Mouse (Mus musculus) lung, adult 2 months (tissue): ENCODE results near the gene Ppt1. TPM values are rescaled to one million over a fixed set of nuclear protein-coding genes. Genes with fewer than 3 reads are reported as not detected.

ENCODE experiments used
- DNase-seq: peaks from one replicate; pipeline ENCODE4 v3.0.0; 2022
- H3K4me1 ChIP-seq: fragments of 200-500 bp; 2 replicates; pipeline ENCODE4 v1.6.1; 2011; ENCODE audit warnings: low read length; ENCODE audit not compliant: control insufficient read depth, insufficient read depth
- H3K4me3 ChIP-seq: fragments of 200-500 bp; replicated peaks from 2 replicates; pipeline ENCODE3; 2011; ENCODE audit warnings: low read depth, mild to moderate bottlenecking, control low read depth, low read length; ENCODE audit errors: extremely low read depth
- CTCF ChIP-seq: fragments of 200-500 bp; IDR thresholded peaks from 2 replicates; pipeline ENCODE4 v1.5.1; 2011; ENCODE audit warnings: mild to moderate bottlenecking, low read length, control low read depth; ENCODE audit not compliant: insufficient read depth
- POLR2A ChIP-seq: fragments of 200-500 bp; IDR thresholded peaks from 2 replicates; pipeline ENCODE4 v1.6.1; 2011; ENCODE audit warnings: low read depth, mild to moderate bottlenecking, control low read depth, low read length, borderline replicate concordance; ENCODE audit errors: extremely low read depth
- WGBS: fragments of 180-500 bp; shearing (Covaris S2); methylation state at CpG from one replicate; pipeline ENCODE4 v1.1.7; 2018; 5-methylcytosine and 5-hydroxymethylcytosine counted together
- polyA plus RNA-seq: library from polyadenylated mRNA; depleted of rRNA; stranded (reverse); fragments of >200 nt; gene quantifications from 2 replicates; pipeline ENCODE4 v1.2.3, GENCODE M21; 2012

The Ppt1 gene
- polyA plus RNA-seq, 1 experiment = 43.6 TPM

GRCm38 (mm10) chr4:122831888-122832287 is 4.2 kb upstream of the Ppt1 start:
- WGBS = 79% methylated on average over 1 of the region's 1 CpGs
- Histone ChIP-seq H3K4me3 (no peak overlapping the region), H3K4me1 (peaks cover 6% of the 10 kb centered on the region; the same call in 1 of the 2 replicates)
- no peak for TF ChIP-seq POLR2A
- no peak for TF ChIP-seq CTCF
- DNase-seq = no peak

GRCm38 (mm10) chr4:122836403-122836775 is 347 bp downstream of the Ppt1 start:
- peak overlapping the region; percentile 88 for H3K4me3 ChIP-seq
- no peak for TF ChIP-seq POLR2A
- TF ChIP-seq CTCF = no peak
- 0% methylated on average over 7 of the region's 7 CpGs for WGBS
- DNase-seq = no peak
- H3K4me1 ChIP-seq = peaks cover 6% of the 10 kb centered on the region; the same call in 1 of the 2 replicates

- 72% methylated on average over 6 of the region's 6 CpGs for WGBS
- H3K4me1 ChIP-seq = peaks cover 6% of the 10 kb centered on the region; the same call in 1 of the 2 replicates
- DNase-seq = no peak
- no peak for TF ChIP-seq CTCF
- no peak for TF ChIP-seq POLR2A
- no peak overlapping the region for H3K4me3 ChIP-seq
Observed at GRCm38 (mm10) chr4:122837180-122837730, 1.2 kb downstream of the Ppt1 start.

GRCm38 (mm10) chr4:122837994-122838393 is 2.0 kb downstream of the Ppt1 start:
- WGBS = 80% methylated on average over 2 of the region's 2 CpGs
- no peak for DNase-seq
- Histone ChIP-seq H3K4me3 (no peak overlapping the region), H3K4me1 (peaks cover 6% of the 10 kb centered on the region; the same call in 1 of the 2 replicates)
- no peak for TF ChIP-seq POLR2A

GRCm38 (mm10) chr4:122838416-122838815 is 2.4 kb downstream of the Ppt1 start:
- TF ChIP-seq CTCF (no peak), POLR2A (no peak)
- no peak for DNase-seq
- H3K4me3 ChIP-seq = no peak overlapping the region
- WGBS = 21% methylated on average over 1 of the region's 1 CpGs
- peaks cover 6% of the 10 kb centered on the region; the same call in 1 of the 2 replicates for H3K4me1 ChIP-seq

- H3K4me3 ChIP-seq = no peak overlapping the region
- no peak for DNase-seq
- 43% methylated on average over 13 of the region's 13 CpGs for whole genome bisulfite sequencing
- no peaks in the 10 kb centered on the region for H3K4me1 ChIP-seq
- no peak for TF ChIP-seq POLR2A
- TF ChIP-seq CTCF = no peak
Observed at GRCm38 (mm10) chr4:122848150-122848621, 12.1 kb downstream of the Ppt1 start.

- DNase-seq = no peak
- Histone ChIP-seq H3K4me1 (no peaks in the 10 kb centered on the region), H3K4me3 (no peak overlapping the region)
- no peak for TF ChIP-seq CTCF
- no peak for TF ChIP-seq POLR2A
Observed at GRCm38 (mm10) chr4:122851535-122851934, 15.5 kb downstream of the Ppt1 start.

- 43% methylated on average over 2 of the region's 2 CpGs for WGBS
- no peak for TF ChIP-seq CTCF
- TF ChIP-seq POLR2A = no peak
- no peak overlapping the region for H3K4me3 ChIP-seq
- H3K4me1 ChIP-seq = no peaks in the 10 kb centered on the region
- no peak for DNase-seq
Observed at GRCm38 (mm10) chr4:122853691-122854090, 17.6 kb downstream of the Ppt1 start.

GRCm38 (mm10) chr4:122854770-122855169 is 18.7 kb downstream of the Ppt1 start:
- no peak for DNase-seq
- TF ChIP-seq CTCF (no peak), POLR2A (no peak)
- 77% methylated on average over 4 of the region's 4 CpGs for WGBS
- Histone ChIP-seq H3K4me1 (no peaks in the 10 kb centered on the region), H3K4me3 (no peak overlapping the region)

- no peaks in the 10 kb centered on the region for H3K4me1 ChIP-seq
- H3K4me3 ChIP-seq = no peak overlapping the region
- 33% methylated on average over 2 of the region's 2 CpGs for WGBS
- TF ChIP-seq POLR2A = no peak
- no peak for TF ChIP-seq CTCF
- no peak for DNase-seq
Observed at GRCm38 (mm10) chr4:122857909-122858308, 21.9 kb downstream of the Ppt1 start.
